Mouse (Mus musculus) olfactory bulb, adult 2 months (tissue): ENCODE measurements at regions not wholly inside any gene's neighbourhood (a gene's known extent, or its start where the extent isn't known, plus 50 kb on each side); places are given as distances from the start of the nearest gene placed in this dataset.

ENCODE experiments used
- H3K27ac ChIP-seq: fragments of 200-500 bp; 2 replicates; pipeline ENCODE4 v1.5.1; 2012; ENCODE audit warnings: low read depth, low read length; ENCODE audit not compliant: insufficient read depth
- H3K4me1 ChIP-seq: fragments of 200-500 bp; 2 replicates; pipeline ENCODE4 v1.6.1; 2012; ENCODE audit warnings: low read length; ENCODE audit not compliant: control insufficient read depth, insufficient read depth
- H3K4me3 ChIP-seq: fragments of 200-500 bp; 2 replicates; pipeline ENCODE4 v1.5.1; 2012; ENCODE audit warnings: mild to moderate bottlenecking, low read depth, low read length, moderate library complexity; ENCODE audit not compliant: insufficient read depth
- CTCF ChIP-seq: fragments of 200-500 bp; IDR thresholded peaks from 2 replicates; pipeline ENCODE4 v1.5.1; 2012; ENCODE audit warnings: low read depth, mild to moderate bottlenecking, low read length, moderate library complexity; ENCODE audit not compliant: insufficient read depth
- POLR2A ChIP-seq: fragments of 200-500 bp; IDR thresholded peaks from 2 replicates; pipeline ENCODE4 v1.6.1; 2012; ENCODE audit warnings: mild to moderate bottlenecking, low read depth, low read length, moderate library complexity; ENCODE audit not compliant: insufficient read depth
- WGBS: fragments of 180-500 bp; shearing (Covaris S2); methylation state at CpG from one replicate; pipeline ENCODE4 v1.1.7; 2018; 5-methylcytosine and 5-hydroxymethylcytosine counted together

DNA sequence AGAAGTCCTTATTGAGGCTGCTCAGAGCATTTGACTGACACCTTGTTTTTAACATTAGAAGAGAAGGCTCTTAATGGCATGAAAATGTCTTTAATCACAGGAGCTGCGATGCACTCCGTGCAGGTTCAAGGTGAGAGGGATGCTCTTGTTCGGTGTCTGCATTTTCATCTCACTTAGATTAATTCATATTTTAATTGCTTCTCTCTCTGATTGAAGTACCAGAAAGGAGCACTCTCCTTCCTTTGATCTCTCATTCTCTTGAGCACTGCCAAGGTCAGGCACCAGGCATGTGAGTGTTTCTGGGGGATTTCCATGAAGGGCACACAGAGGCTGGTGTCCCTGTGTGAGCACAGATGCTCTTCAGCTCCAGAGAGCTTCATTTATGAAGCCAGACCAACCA is 752.0 kb upstream of the Castor2 start:
- TF ChIP-seq CTCF (no peak), POLR2A (no peak)
- no peak overlapping the region for H3K27ac ChIP-seq
- H3K4me3 ChIP-seq = no peak overlapping the region
- H3K4me1 ChIP-seq = no peaks in the 10 kb centered on the region
- WGBS = 77% methylated on average over 3 of the region's 3 CpGs

DNA sequence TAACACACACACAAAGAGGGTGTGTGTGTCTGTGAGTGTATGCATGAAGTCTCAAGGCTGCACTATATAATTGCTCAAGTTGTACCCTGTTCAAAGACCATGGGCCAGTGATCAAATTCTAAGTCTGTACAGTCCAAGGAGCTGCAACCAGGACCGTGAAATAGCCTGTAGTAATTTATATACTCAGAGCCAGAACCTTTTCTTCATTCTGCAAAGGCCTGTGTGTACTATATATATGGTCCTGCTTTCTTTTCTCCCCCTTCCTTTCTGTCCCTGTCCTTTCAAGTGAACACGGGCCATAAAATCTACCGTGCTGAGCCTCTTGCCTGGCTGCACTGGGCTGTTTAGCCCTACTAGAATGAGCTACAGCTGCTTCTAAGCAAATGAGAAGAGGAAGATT is 757.5 kb upstream of the Castor2 start:
- Histone ChIP-seq H3K4me3 (no peak overlapping the region), H3K27ac (no peak overlapping the region), H3K4me1 (no peaks in the 10 kb centered on the region)
- 86% methylated on average over 3 of the region's 3 CpGs for WGBS
- TF ChIP-seq CTCF = no peak
- no peak for TF ChIP-seq POLR2A

DNA sequence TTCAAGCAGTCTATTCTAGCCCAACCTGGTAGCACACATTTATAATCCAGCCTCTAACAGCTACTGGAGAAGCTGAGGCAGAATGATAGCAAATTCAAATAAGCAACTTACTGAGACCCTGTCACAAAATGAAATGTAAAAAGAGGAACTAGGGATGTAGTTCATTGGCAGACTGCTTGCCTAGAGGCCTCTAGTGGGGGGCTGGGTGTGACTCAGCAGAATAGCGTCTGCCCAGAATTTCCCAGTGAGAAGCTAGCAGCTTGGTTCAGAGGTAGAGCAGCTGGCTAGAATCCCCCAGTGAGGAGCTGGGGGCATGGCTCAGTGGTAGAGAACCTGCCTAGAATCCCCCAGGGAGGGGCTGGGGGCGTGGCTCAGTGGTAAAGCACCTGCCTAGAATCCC is 777.5 kb upstream of the Auts2 start:
- no peak overlapping the region for H3K4me3 ChIP-seq
- WGBS = 31% methylated on average over 2 of the region's 2 CpGs
- TF ChIP-seq CTCF (no peak), POLR2A (no peak)
- H3K27ac ChIP-seq = no peak overlapping the region
- peaks cover 4% of the 10 kb centered on the region; the same call in 1 of the 2 replicates for H3K4me1 ChIP-seq

DNA sequence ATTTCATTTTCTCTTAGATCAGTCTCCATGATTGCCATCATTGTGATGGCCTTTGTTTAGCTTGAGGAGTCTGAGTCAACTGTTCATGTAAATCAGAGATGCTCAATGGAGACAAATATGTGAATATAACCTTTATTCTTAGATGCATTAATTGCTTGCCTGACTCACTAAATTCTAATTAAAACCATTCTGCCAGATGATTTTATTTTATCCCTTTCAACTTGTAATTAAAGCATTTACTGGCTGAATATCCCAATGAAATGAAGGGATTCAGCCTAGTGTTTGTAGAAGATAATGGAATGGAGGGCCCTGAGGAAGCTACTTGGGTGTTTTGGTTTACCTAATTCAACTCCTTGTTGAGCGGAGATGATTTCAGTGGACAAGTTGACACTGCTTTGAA is 777.1 kb upstream of the Auts2 start:
- WGBS = 55% methylated on average over 1 of the region's 1 CpGs
- H3K4me3 ChIP-seq = no peak overlapping the region
- peaks cover 4% of the 10 kb centered on the region; the same call in 1 of the 2 replicates for H3K4me1 ChIP-seq
- no peak for TF ChIP-seq POLR2A
- no peak overlapping the region for H3K27ac ChIP-seq

DNA sequence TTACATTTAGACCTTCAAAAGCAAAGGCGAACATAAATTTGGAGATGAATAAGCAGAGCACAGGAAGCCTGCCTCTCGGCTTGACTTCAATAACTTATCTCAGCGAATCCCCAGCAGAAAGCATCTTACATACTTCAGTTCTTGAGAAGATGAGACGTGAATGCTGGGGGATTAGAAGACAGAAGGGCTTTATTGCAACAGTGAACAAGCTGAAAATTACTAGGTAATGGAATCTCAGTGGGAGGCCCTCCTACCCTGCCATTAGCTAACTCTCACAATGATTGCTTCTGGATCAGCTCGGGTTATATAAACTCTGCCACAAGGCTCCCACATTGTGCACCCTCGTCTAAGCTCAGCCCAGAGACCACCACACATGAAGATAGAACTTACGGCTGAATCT is 770.9 kb upstream of the Auts2 start:
- WGBS = 37% methylated on average over 7 of the region's 7 CpGs
- Histone ChIP-seq H3K27ac (no peak overlapping the region), H3K4me3 (no peak overlapping the region), H3K4me1 (peaks cover 3% of the 10 kb centered on the region)
- no peak for TF ChIP-seq CTCF
- TF ChIP-seq POLR2A = no peak

DNA sequence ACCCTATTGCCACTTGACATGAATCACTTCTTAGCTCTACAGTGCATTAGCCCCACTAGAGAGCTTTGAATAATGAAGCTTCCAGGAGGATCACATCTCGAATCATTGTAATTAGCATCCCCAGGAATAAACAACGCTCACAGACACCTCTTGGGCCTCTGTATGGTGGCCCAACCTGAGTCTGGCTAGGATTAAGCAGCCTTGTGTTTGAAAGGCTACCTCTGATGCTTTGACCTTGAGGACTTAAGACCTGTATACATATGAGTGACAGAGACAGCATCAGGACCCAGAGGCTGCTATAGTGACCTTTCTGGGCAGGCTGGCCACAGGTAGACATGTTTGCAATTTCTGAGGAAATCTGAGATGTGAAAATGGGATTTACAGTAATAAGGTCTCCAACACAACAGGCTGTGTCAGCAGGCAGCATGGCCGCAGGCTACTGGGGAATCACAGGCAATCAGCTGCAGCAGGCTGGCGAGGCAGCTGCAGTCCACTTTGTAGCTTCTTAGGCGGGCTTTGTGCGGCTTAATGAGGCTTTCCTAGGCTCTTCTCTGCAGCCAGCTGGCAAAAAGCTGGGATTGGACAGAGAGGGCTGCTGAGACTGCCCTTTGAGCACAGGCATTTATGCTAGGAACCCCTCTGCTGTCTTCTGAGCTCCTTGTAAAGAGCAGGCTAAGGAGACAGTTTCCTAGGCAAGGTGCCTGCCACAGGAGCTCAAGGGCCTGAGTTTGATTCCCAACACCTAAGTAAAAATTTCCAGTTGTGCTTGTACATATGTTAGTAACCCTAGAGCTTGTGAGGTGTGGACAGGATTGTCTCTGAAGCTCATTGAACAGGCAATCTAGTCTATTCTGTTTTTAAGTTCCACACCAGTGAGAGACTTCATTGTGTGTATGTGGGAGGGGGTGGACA is 768.1 kb upstream of the Auts2 start:
- no peak for TF ChIP-seq CTCF
- TF ChIP-seq POLR2A = no peak
- H3K27ac ChIP-seq = no peak overlapping the region; the same call in 1 of the 2 replicates
- peaks cover 3% of the 10 kb centered on the region for H3K4me1 ChIP-seq
- 61% methylated on average over 6 of the region's 6 CpGs for WGBS
- H3K4me3 ChIP-seq = no peak overlapping the region

DNA sequence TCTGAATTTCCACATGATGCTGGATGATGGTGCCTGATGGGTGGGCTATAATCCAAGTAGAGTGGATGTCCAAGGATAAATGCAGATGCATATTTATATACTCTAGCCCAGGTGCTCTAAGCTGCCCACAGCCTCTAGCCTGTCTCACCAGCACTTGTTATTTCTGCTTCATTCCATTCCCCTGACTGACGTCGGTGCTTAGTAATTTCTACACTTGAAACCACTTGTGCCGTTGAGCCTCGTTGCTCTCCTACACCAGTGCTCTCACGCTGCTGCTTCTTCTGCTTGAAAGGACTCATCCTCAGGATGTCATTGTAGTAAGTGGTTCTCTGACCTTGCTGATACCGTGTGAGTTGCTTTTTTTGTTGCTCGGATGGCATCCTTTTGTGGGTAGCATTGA is 724.7 kb upstream of the Auts2 start:
- H3K4me3 ChIP-seq = no peak overlapping the region
- TF ChIP-seq CTCF (no peak), POLR2A (no peak)
- 35% methylated on average over 7 of the region's 7 CpGs for WGBS
- 0 out of 2 replicates have a peak, but pooled peaks cover 3% of the 10 kb centered on the region for H3K4me1 ChIP-seq
- peak overlapping the region; percentile 24; the same call in 1 of the 2 replicates for H3K27ac ChIP-seq

DNA sequence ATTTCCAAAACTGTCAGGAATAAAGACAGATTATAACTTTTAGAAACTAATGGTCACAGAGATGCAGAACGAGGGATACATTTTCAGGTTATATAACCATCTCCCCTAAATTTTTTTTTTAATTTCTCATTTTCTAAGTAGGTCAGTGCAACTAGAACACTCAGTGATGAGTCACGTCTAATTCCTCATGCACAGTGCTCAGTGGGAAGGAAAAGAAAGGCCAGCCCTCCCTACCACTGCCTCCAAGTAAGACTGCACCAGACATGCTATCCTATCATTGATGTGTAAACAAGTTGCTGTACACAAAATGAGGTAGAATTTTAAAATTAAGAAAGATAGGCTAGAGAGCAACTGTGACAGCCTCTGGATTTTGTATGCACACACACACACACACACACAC is 724.2 kb upstream of the Auts2 start:
- Histone ChIP-seq H3K4me3 (no peak overlapping the region), H3K27ac (peak overlapping the region; percentile 24; the same call in 1 of the 2 replicates), H3K4me1 (0 out of 2 replicates have a peak, but pooled peaks cover 3% of the 10 kb centered on the region)
- TF ChIP-seq POLR2A (no peak), CTCF (no peak)
- 20% methylated on average over 2 of the region's 2 CpGs for WGBS

DNA sequence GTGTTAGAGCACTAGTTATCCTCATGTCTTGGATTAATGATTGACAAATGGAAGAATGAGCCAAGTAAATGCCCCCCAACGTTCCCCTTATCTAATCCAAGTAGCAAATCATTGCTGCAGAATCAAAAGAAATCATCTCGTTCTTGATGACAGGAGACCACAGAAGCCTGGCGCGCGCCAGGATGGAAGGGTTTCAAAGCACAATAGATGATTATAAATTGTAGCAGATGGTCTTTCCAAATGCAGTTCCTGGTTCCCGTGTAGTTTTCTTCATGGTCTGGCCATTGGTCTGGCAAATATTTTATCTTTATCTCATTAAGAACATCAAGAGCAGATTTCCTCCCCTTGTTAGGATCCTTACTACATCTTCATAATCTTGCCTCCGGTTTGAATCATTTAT is 721.8 kb upstream of the Auts2 start:
- Histone ChIP-seq H3K27ac (no peak overlapping the region), H3K4me3 (no peak overlapping the region)
- 57% methylated on average over 7 of the region's 7 CpGs for WGBS

DNA sequence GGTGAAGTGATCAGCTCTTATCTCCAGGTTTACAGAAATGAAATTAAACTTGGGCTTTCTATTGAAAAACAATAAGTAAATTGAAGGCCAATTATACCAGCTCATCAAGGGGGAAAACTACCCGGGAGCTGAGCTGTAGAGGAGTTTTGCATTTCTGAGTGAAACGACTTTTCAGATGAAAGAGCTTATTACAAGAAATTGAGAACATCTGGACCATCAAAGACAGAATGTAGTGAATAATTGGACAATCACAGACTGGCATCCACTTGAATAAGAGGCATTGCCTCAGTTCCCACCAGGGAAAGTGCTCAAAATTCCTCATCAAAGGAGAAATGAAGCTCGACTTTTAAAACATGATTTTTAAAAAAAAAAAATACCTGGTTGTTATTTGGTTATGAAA is 675.7 kb upstream of the Auts2 start:
- Histone ChIP-seq H3K4me3 (no peak overlapping the region), H3K27ac (no peak overlapping the region), H3K4me1 (no peaks in the 10 kb centered on the region)
- WGBS = 51% methylated on average over 3 of the region's 3 CpGs
- TF ChIP-seq CTCF (no peak), POLR2A (no peak)

More for the DNA sequence above, 721.8 kb upstream of the Auts2 start:
- H3K4me1 ChIP-seq = 0 out of 2 replicates have a peak, but pooled peaks cover 3% of the 10 kb centered on the region
- TF ChIP-seq CTCF (no peak), POLR2A (no peak)
